Mouse (Mus musculus) left cerebral cortex, postnatal 36 days (tissue): ENCODE data around the gene Thap8. TPM values are rescaled to one million over a fixed set of nuclear protein-coding genes. Genes with fewer than 3 reads are reported as not detected.
A peak's percentile ranks its signal among the peaks of the same experiment; 100 is the strongest.

Source experiments
- DNase-seq, 2 experiments: peaks; one replicate each; pipeline ENCODE4 v3.0.0; 2021 to 2022; ENCODE audit warnings: low spot score in 2 of 2, mixed read lengths in 1 of 2
- intact Hi-C: fragments of 180-260 bp; cut with DNase I; formaldehyde crosslinking; loops from one replicate; pipeline ENCODE4 v1.15.1; 2025
- total RNA-seq, 2 experiments: library from RNA; stranded (reverse); gene quantifications; 2 replicates each; pipeline ENCODE4 v1.2.3; 2021

The Thap8 gene
- total RNA-seq, 2 experiments from 2014 or later: 0.32 to 0.41 TPM

GRCm38 (mm10) chr7:30280670-30281138, 810 bp downstream of the Thap8 start:
- DNase-seq: peak; percentile 85 to 86
- intact Hi-C loops: loop anchor here (5.0 kb wide), 1 partner anchor 48 kb away; the partner anchor contains the start of genes Polr2i and Tbcb

DNA sequence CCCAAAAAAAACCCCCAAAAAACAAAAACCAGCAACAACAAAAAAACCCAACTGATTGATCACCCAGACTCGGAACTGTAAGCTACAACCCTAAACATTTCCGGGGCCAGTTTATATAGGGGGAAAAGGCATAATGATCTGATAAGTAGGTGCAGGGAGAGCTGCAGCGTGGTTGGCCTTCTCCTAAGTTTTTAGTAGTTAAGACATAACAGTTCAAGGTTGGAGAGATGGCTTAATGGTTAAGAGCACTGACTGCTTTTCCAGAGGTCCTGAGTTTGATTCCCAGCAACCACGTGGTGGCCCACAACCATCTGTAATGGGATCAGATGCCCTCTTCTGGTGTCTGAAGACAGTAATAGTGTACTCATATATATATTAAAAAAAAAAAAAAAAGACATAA, 1.6 kb downstream of the Thap8 start:
- intact Hi-C loops: loop anchor here (5.0 kb wide), 1 partner anchor 49 kb away; the partner anchor contains the start of genes Polr2i and Tbcb
- no peak for DNase-seq

DNA sequence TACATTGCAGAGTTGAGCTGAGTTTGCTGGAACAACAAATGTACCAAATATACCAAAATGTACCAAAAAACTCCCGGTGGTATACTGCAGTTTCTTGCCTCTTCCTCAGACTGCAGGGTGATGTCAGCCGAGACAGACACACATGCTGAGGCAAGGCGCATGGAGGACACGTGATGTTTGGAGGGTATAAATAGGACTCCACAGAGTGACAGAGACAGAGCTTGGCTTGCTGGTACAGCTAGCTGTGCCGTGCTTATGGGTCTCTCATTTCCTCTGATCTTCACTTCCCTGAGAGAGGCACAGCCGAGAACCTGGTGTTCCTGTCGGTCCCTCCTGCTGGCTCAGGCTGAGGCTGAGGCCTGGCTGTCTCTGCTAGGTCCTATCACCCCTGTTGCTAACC, 2.8 kb downstream of the Thap8 start:
- intact Hi-C loops: loop anchor here (5.0 kb wide), 1 partner anchor 50 kb away; the partner anchor contains the start of genes Polr2i and Tbcb
- no peak for DNase-seq

DNA sequence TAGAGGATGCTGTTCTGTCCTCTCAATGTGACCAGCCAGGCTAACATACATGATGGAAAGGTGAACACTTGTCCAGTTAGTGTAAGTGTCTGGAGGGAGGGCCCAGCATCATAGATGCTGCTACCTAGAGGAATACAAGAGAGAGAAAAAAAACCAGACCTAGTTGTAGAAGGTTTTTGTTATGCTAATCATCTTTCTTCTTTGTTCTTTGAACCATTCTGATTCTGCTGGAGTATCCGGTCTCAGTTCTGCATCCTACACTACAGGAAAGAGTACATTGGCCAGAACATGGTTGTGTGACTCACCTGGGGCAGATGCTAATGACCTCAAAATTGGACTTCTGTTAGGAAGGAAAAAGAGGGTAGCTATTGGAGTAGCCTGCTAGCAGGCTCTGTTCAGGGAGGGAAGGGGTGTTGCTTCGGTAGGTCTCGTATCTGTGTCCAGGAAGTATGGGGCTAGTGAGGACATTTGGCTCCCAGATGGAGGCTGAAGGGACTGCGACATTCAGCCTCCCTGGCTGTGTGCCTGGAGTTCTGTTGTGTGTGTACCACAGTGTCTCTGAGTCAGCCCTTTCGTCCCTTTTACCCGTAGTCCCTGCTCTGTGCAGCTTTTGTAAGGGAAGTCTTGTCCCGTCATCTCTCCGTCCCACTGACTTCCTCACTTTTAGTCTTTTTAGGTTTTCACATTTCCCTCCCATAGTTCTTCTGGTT, 7.0 kb downstream of the Thap8 start:
- intact Hi-C loops: no loop called here

DNA sequence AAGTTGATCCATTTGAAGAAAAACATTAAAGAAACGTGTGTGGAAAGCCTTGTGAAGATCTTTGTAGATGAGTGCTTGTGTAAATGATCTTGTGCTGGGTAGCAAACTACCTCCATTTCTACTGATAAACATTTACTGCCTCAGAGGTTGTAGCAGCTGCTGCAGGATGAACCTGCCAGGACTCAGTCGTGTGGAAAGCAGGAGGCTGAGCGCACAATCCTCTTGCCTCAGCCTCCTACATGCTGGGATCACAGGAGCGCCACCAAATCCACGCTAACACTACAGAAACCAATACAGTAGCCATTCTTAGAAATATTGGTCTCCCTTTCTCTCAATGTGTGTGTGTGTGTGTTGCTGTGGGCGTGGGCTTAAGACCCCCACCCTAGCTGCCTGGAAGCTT, 8.2 kb downstream of the Thap8 start:
- intact Hi-C loops: no loop called here
- no peak for DNase-seq

More for the DNA sequence above, 7.0 kb downstream of the Thap8 start:
- DNase-seq: no peak

GRCm38 (mm10) chr7:30289071-30289713, 9.3 kb downstream of the Thap8 start:
- intact Hi-C loops: no loop called here
- DNase-seq: no peak

- DNase-seq: peak in 1 of 2 experiments; percentile 16
- intact Hi-C loops: no loop called here
Measured at GRCm38 (mm10) chr7:30289714-30290399, 10.0 kb downstream of the Thap8 start.

DNA sequence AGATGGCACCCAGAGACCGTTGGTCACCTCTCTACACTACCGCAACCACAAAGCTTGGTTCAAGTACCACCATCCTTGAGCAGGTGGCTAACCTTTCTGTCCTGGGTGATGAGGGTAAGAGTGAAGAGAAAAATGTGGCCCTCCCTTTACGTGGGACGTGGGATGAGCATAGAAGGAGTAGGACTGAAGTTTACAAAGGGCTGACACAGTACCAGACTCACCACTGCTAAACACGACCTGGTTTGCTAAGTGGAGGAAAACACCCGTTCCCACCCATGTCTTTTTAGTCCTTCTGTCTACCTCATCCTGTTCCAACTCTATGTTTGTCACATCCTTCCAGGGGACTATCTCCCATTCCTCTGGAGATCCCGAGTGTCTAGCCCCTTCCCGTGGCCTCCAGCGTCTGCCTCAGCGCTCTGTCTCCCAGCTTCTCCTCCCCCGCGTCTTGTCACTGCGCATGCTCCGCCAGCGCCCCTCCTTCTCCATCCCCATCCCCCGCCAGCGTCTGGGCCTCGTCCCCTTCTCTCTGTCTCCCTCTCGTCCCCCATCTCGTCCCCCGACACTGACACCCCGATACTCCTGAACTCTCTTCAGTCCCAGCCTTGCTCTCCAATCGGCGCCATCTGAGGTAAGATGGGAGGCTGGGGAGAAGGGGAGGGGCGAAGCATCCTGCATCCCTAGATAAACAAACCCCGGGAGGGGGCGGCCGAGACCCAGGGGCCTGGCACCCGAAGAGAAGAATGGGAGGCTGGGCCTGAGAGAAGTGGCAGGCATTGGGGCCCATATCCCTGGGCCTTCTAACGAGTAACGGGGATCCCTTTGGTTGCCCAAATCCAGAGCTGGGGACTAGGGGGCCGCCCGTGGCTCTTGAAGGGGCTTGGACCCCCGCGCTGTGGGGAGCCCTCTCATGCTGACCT, 11.6 kb downstream of the Thap8 start, which contains the start of gene Clip3:
Gene Clip3, plus strand, starts transcription at position 514 of the 917 bp plus-strand sequence.
- DNase-seq: peak; percentile 90 to 92
- intact Hi-C loops: no loop called here

DNA sequence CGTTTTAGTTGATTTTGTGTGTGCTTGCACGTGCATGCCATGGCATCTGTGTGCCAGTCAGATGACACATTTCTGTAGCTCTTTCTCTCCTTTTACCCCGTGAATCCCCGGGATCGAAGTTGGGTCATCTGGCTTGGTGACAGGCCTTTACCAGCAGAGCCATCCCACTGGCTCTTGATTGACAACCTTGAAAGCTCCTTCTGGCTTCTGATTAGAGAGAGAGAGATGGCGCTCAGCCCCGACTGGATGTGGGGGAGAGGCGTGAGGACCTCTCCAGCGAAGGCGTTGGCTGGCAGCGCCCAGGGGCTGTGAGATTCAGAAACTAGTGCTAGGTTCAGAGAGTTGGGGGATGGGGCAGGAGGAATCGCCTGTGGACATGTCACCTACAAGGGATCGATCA, 13.9 kb downstream of the Thap8 start:
- DNase-seq: peak; percentile 43 to 46
- intact Hi-C loops: no loop called here

DNA sequence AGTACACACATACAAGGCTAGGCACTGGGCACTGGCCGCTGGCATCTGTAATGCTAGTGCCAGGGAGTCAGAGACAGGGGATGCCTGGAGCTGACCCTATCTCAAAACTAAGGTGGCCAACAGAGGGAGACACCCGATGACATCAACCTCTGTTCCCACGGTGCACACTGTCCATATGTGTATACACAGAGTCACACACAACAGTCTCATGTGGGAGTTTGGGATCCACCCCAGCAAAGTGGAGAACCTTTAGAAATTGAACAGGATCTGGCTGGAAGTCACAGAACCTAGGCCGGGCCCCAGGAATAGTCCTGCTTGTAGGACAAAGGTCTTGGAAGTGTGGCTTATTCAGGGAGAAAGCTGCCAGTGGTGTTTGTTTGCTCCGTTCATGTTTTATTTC, 14.4 kb downstream of the Thap8 start:
- intact Hi-C loops: no loop called here
- no peak for DNase-seq

- peak in 1 of 2 experiments; percentile 42 for DNase-seq
- intact Hi-C loops: no loop called here
Measured at GRCm38 (mm10) chr7:30295103-30295502, 15.2 kb downstream of the Thap8 start.

- intact Hi-C loops: no loop called here
- DNase-seq: no peak
Measured at GRCm38 (mm10) chr7:30296816-30297215, 16.9 kb downstream of the Thap8 start.

DNA sequence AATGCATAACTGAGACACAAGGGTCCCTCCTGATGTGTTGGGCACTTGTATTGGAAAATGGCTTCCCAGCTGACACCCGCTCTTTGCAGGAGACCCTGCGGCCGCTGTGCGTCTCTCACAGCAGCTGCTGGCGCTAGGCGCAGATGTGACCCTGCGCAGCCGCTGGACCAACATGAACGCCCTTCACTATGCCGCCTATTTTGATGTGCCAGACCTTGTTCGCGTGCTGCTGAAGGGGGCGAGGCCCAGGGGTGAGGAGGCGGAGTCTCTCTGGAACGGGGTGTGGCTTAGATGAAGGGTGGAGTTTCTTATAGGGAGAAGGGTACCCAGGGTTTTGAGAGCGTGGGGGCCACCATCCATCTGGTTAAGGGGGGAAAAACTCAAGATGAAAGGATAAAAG, 17.4 kb downstream of the Thap8 start:
- intact Hi-C loops: no loop called here
- DNase-seq: no peak

DNA sequence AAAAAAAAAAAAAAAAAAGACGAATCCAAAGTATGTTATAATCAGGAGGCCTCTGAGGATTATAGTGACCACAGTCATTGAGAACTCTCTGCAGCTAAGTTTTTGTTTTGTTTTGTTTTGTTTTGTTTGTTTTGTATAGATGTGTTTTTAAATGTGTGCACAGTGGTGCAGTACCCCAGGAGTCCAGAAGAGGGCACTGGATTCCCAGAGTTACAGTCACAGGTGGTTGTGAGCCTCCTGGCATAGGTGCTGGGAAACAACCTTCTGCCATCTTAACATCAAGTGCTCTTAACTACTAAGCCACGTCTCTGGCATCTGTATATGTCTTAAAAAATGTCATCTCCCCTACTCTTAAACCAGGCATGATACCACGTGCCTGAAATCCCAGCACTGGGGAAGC, 21.0 kb downstream of the Thap8 start:
- intact Hi-C loops: no loop called here
- DNase-seq: no peak

GRCm38 (mm10) chr7:30306083-30306779, 26.3 kb downstream of the Thap8 start:
- no peak for DNase-seq
- intact Hi-C loops: no loop called here

DNA sequence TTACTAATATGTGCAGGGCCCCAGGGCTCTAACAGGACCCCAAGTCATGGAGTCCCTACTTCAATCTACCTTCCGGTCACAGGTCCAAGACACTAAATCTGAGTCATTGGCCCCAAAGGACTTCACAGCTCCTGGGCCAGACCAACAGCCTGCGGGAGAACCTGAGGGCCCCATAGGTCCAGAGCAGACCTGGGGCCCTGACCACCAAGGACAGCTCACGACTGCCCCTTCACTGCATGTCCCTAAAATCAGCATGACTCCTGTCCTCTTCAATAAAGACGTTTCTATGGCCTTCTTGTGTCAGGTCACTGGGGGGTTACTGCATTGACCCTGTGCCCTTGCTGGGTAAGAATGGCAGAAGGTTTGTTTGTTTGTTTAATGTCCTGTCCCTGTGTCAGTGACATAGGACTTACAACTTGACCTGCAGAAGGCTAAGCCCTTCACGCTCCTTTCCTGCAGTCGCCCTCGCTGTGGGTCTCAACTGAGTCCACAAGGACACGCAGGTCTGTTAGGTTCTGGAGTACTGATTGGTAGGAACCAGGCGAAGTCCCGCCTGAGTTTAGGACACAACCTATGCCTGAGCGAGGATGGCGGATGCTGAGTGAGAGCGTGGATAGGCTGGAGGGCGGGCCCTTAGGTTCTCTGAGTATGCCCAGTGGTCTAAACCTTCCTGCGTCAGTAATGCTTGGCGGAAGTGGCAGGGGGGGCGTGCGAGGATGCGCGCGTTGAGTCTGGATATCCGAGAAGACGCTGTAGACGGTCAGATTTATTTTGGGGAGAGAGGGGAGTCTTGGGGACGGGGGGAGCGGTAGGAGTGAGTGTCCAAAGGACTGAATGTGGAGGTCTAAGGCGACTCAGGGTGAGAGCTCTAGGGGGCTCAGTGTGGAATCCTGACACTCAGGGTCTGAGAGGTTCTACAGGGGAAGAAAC, 28.4 kb downstream of the Thap8 start, which contains the start of gene Alkbh6:
Gene Alkbh6, plus strand, starts transcription at position 642 of the 930 bp plus-strand sequence.
- intact Hi-C loops: no loop called here
- DNase-seq: peak; percentile 93

DNA sequence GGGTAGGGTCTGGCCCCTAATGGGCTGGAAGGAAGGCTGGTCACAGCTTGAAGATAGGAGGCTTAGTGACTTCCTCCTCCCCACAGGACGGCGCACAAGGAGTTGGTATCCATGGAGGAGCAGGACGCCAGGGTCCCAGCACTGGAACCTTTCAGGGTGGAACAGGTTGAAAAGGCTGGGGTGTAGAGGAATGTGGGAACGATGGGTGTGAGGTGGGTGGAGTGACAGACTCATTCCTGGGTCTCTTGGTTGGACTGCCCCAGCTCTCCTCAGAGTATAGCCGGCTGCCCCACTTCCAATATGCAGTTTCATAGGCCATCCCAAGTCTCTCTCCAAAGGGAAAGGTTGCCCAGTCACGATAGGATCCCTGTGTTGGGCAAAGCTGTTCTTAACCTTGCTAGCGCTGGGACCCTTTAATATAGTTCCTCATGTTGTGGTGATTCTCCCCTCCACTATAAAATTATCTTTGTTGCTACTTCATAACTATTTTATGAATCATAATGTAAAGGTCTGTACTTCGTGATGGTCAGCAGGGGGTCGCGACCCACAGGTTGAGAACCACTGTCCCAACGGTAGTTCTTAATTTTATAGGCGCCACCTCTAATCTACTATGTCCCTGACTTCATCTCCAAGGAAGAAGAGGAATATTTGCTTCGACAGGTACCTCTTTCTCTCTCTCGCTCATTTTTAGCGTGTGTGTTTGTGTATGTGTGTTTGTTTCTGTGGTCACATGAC, 29.7 kb downstream of the Thap8 start:
- DNase-seq: no peak
- intact Hi-C loops: no loop called here
